Mouse (Mus musculus): ENCODE data around the gene Mrpl20. TPM values are rescaled to one million over a fixed set of nuclear protein-coding genes. Genes with fewer than 3 reads are reported as not detected.

The Mrpl20 gene
- total RNA-seq (2021) = 10 to 100 TPM; 38.3 to 49.1 TPM
- long read RNA-seq, experiment 1, transcript Mrpl20-201 (4 exons, 764 nt) = major isoform, 93 of 135 reads
- long read RNA-seq, experiment 1, partial matches to known transcripts = 0 of 135 reads
- long read RNA-seq, experiment 1, other reads (novel, unspliced or antisense) = 39 of 135 reads
- long read RNA-seq, experiment 2, transcript Mrpl20-201 (4 exons, 764 nt) = major isoform, 143 of 176 reads
- long read RNA-seq, experiment 2, partial matches to known transcripts = 0 of 176 reads
- long read RNA-seq, experiment 2, other reads (novel, unspliced or antisense) = 32 of 176 reads

DNA sequence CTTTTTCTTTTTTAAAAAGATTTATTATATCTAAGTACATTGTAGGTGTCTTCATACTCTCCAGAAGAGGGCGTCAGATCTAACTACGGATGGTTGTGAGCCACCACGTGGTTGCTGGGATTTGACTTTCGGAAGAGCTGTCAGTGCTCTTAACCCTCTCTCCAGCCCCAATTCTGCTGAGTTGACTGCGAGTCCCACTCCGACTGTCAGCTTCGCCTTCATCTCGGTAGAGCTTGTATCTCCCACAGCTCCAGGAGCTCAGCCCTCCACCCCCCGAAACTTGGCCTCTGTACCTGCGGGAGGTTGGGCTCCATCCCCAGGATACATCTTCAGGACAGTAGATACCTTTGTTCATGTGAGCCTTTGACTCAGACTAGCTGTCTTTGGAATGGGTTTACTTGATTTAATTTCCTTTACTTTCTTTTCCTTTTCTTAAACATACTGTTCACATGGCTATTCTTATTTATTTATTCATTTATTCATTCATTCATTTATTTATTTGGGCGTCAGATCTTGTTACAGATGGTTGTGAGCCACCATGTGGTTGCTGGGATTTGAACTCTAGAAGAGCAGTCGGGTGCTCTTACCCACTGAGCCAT is at the start of gene Mrpl20:
Gene Mrpl20, plus strand, starts transcription at position 138 of the 599 bp plus-strand sequence.
- no peak for DNase-seq
- intact Hi-C loops (cut with DNase I) = no loop called here

DNA sequence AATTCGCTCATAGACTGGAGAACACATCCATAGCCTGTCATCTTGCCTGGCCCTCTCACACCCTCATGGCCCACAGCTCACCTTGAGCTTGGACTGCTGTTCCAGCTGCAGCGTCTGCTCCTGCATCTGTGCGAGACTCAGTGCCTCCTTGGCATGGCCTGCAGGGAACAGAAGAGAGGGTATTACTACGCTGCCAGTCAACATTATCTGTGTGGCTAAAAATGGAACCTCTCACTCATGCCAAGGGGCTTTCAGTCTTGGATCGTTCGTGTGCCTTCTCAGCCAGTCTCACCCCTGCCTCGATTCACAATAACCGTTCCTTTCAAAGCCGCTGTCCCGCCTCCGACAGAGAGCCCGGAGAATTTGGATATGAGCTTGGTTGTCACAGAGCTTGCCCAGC is 45.7 kb upstream of the Mrpl20 start:
- intact Hi-C loops (cut with DNase I) = no loop called here
- DNase-seq = no peak

DNA sequence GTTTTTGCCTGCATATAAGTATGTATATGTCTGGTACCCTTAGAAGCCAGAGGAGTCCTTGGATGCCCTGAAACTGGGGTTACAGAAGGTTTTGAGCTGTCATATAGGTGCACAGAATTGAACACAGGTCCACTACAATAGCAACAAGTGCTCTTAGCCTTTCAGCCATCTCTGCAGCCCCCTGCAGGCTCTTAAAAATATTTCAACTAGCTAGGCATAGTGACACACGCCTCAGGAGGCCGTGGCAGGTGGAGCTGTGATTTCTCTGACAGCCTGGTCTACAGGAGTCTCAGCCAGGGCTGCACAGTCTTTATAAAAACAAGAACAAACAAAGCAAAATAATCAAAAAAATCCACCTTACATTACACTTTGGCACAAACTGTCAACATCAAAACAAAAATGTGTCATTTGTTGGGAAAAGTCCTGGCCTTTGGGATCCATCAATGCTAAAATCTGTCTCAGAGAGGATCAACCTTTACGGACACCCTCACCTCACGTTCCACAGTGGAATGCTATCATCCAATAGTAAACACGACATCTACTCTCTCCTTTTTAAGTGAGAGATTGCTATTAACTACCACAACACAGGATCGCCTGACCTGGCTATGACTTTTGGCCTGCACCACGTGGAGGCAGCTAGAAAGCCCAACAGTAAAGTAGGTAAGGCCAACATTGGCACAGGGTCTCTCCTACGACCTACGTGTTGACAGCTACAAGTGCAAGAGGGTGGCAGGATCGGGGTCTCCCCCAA is 42.6 kb upstream of the Mrpl20 start:
- intact Hi-C loops (cut with DNase I) = no loop called here
- DNase-seq = no peak

DNA sequence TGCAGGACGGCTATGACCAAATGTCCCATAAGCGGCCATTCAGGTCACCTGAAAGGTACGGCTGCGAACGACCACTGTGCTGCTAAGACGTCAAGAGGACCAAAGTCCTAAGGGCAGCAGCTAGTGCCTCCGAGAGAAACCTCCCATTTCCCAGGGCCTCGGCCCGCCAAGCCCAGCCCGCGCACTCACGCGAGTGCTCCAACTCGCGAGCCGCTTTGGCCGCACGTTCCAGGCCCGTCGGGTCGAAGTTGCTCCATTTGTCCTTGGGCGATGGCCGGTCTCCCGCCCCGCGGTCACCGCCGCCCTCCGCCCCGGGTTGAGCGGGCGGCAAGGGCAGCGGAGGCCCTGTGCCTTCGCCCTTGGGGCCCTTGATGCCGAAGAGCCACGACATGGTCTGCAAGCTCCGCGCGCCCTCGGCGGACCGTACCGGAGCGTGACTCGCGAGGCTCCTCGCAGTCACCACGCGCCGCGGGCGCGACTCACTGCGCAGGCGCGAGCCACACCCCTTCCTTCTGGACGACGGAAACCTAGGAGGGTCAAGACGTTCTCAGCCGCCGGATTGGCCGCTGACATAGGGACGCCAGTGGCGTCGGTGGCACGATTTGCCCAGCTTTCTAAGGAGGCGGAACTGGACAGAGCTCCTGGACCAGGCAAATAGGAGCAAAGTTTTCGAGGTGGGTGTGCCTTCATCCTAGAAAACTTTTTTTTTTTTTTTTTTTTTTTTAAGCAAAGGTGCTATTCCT is 41.9 kb upstream of the Mrpl20 start, which contains the start of gene Atad3a:
Gene Atad3a, minus strand, starts transcription at position 481 of the 743 bp plus-strand sequence.
- DNase-seq = peak; percentile 95
- intact Hi-C loops (cut with DNase I) = no loop called here

DNA sequence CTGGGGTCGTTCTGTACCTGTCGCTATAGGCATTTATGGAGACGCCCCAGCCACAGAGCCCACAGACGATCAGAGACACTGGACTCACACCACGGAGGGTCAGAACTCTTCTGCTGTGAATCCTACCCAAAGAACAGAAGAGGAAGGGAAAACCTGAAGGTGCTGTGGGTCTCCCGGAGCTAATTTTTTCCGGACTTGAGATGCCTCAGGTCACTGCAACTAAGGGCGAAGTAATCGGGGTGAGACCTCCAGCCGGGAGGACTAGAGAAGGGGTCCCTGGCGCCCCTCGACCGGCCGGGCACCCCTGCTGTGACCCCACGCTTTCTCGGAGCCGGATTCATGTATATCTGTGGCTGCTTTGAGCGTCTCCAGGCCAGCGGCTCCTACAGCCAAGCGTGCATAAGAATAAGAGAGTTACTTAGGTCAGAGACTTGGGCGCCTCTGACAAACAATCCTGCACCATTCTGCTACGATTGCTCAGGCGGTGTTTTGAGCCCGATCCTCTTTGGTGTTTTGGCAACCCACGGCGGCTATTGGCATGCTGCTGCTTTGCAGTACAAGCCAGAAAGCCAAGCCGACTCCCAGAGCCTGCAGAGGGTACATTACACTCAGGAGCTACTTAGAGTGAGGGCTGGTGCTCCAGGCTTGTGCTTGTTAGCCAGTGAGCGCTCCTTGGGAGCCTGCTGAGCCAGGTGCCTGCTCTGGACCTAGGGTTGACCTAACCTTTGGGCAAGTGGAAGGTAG is 41.1 kb upstream of the Mrpl20 start:
- DNase-seq = no peak
- intact Hi-C loops (cut with DNase I) = no loop called here

DNA sequence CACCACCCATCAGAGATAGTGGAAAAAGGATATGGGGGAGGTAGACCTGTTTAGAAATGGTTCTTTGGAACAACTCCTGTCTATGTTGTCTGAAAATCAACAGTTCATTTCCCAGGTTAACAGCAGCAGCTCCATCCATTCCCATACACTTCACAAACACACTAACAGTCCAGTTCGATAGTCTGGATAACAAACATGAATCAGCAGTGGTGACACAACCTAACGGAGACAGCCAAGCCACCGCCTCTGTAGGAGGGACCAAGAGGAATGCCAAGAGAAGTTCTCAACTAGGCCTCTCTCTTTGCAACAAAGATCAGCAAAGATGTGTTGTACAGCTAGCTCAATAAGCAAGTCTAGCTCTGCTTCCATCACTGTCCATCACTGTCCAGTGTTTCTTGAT is 40.3 kb upstream of the Mrpl20 start:
- intact Hi-C loops (cut with DNase I) = no loop called here
- no peak for DNase-seq

DNA sequence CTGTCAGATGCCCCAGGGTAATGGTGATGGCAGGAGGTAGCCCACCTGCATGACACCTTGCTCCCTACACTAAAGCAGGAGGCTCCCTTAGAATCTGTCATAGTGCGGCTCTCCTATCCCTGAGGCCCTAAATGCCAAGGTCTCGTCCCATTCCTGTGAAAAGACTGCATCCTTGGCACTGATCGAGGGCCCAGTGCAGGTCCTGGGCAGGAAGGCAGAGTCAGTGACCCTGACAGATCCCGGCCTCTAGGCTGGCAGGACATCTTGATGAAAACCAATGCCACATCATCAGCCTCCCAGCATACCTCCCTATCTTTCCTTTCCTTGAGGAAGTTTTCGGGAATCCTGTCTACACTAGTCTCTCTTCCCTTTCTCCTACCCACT is 33.2 kb upstream of the Mrpl20 start:
- intact Hi-C loops (cut with DNase I) = loop anchor here (5.0 kb wide), 1 partner anchor 47 kb away; no protein-coding TSS in a partner anchor
- no peak for DNase-seq

- intact Hi-C loops (cut with DNase I) = loop anchor here (1.0 to 5.0 kb wide), 2 partner anchors 13 to 48 kb away; no protein-coding TSS in a partner anchor
- peak; percentile 87 to 90 for DNase-seq
These were observed 32.7 kb upstream of the Mrpl20 start for GRCm38 (mm10) chr4:155769880-155770512.

GRCm38 (mm10) chr4:155770626-155771025 is 32.1 kb upstream of the Mrpl20 start:
- DNase-seq = peak; percentile 62 to 75
- intact Hi-C loops (cut with DNase I) = loop anchor here (1.0 kb wide), 1 partner anchor 13 kb away; no protein-coding TSS in a partner anchor

- intact Hi-C loops (cut with DNase I) = no loop called here
- no peak for DNase-seq
These were observed 31.0 kb upstream of the Mrpl20 start for GRCm38 (mm10) chr4:155771706-155772105.

GRCm38 (mm10) chr4:155772786-155773185 is 29.9 kb upstream of the Mrpl20 start:
- no peak for DNase-seq
- intact Hi-C loops (cut with DNase I) = no loop called here

- DNase-seq = no peak
- intact Hi-C loops (cut with DNase I) = no loop called here
These were observed 29.2 kb upstream of the Mrpl20 start for GRCm38 (mm10) chr4:155773335-155774078.

DNA sequence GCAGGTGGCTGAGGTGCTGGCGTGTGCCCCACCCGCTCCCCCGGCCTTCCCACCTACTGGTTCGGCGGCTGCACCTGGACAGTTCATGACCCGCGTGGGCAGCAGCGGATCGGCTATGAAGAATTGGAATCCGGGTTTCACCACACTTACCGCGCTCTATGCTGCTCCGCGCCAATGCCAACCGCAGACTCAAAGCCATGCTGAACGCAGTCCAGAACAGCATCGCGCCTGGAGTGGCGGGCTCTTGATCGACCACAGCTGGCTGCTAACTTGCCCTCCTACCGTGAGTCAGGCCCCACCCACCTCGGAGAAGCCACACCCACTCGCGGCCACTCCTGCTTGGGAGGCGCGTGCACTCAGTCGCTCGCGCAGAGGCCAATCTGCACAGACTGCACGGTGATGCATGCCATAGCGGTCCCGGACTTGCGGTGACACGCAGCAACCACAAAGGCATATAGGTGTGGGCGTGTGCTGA is 28.4 kb upstream of the Mrpl20 start, which contains the start of gene Vwa1:
Gene Vwa1, minus strand, starts transcription at position 419 of the 475 bp plus-strand sequence.
- peak; percentile 87 to 93 for DNase-seq
- intact Hi-C loops (cut with DNase I) = no loop called here

DNA sequence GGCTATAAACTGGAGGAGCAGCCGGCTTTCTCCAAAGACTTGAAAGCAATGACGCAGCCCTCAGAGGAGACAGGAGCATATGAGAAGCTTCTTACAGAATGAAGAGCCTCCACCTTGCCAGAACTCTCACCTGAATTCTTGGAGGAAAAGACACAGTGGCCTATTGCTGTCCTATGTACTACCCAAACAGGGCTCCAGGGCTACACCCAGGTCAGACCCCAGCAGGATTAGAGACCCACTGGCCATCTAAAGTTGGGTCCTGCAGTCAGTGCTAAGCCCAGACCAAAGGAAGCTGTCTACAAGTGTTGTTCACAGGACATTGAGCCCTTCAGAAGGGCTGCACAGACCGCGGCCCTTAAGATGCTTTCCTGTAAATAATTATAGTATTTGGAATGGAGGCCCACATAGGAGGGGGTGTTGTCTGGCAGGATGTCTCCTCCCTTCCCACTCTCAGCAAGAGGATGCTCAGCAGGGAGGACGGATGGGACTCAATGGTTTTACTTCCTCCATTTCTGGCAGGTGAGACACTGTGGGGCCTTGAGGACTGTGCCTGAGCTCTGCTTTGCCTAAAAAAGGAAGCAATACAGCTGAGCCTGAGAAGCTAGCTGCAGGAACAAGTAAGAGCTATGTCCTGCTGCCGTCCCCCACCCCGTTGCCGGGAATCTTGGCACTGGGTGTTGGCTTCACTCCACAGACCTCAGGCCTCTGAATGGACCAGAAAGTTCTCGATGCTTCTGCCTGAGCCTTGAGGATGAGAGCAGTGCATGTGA is 27.5 kb upstream of the Mrpl20 start:
- peak; percentile 62 to 64 for DNase-seq
- intact Hi-C loops (cut with DNase I) = no loop called here

DNA sequence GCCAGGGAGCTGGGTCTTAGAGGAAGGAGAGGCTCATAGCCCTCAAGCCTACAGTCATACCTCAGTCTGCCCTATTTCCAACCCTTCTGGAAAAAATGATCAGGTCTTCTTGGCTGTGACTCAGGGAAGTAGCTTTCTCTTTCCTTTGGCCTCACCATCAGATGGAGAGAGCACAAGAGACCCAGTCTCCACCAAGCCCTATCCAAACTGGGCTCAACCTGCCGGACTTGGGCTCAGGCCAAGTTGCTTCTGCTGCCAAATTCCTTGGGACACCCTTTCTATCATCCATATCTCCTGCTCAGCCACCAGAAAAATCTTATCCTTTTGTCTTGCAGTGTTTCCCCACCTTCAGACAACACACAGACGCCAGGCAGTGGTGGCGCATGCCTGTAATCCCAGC is 26.8 kb upstream of the Mrpl20 start:
- intact Hi-C loops (cut with DNase I) = no loop called here
- DNase-seq = peak; percentile 39 to 46

DNA sequence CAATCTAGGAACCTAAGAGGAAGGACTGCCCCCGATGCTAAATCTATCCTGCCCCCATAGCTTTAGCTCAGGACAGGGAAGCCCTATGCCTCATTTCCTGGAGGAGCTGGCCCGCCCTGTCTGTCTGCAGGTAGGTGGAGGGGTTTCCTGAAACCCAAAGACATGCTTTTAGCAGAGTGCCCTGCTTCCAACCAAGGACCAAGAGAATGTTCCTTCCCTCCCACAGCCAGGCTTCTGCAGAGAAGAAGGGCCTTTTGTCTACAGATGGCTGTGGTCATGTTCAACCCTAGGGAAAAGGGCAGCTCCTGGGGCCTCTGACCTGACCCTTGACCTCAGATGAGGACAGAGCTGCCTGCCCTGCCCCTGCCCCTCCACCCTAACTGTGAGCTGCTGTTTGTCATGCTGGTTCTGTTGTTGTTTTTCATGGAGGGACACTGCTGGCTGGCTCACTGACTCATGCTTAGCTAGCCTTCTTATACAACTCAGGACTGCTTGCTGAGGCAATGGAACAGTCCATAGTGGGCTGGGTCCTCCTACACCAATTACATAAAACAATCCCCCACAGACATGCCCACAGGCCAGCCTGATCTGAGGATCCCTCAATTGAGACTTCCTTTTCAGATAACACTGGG is 25.9 kb upstream of the Mrpl20 start:
- DNase-seq = no peak
- intact Hi-C loops (cut with DNase I) = no loop called here

DNA sequence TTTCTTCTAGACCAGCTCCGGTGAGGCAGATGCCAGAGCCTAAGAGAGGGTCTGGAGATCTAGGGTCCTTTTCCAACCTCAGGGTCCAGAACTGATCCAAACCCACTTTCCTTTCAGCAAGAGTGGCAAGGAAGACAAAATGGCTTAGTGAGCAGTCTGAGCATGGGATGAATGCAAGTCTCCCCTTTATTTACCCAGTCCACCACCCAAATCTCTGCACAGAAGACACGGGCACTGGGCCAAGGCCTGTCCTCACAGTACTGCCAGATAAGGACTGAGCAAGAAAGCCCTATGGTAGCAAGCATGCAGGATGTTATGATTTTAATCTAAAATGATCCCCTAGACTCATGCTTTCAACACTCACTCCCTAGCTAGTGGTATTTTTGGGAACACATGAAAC is 24.9 kb upstream of the Mrpl20 start:
- intact Hi-C loops (cut with DNase I) = no loop called here
- DNase-seq = no peak
